In genomic region chr19:14635213-14635928, GRCm38 (mm10) we compare ENCODE assay signal across 10 mouse cellular contexts. TPM values are rescaled to one million over a fixed set of nuclear protein-coding genes. Genes with fewer than 3 reads are reported as not detected.
DNase-seq lines count a peak whose midpoint lies in the region; ATAC-seq lines count a peak whose summit lies in the region.
"Had no signal": no experiment of that assay in that cellular context is flagged by ENCODE, and none has a peak within 500 bp of the region (broad histone marks: within the 10 kb centered on the region; RNA-seq: fewer than 3 reads in every experiment).

No protein-coding gene starts in this region.

- H3K27me3 ChIP-seq in lung, embryonic 15.5 days, result no peaks in the 10 kb centered on the region
- H3K27me3 ChIP-seq in liver, embryonic 15.5 days, result no peaks in the 10 kb centered on the region
- 0 out of 2 replicates have a peak, but pooled peaks cover 2% of the 10 kb centered on the region for H3K27me3 ChIP-seq in midbrain, embryonic 13.5 days

- H3K9me3 ChIP-seq in lung, embryonic 15.5 days, result no peaks in the 10 kb centered on the region
- H3K9me3 ChIP-seq in liver, embryonic 15.5 days (replicated peaks), result no peaks in the 10 kb centered on the region
- H3K9me3 ChIP-seq in midbrain, embryonic 13.5 days, result no peaks in the 10 kb centered on the region

- H3K4me2 ChIP-seq in lung, embryonic 15.5 days, result no peak overlapping the region; the same call in 1 of the 2 replicates
- peak overlapping the region; percentile 20; the same call in 1 of the 2 replicates for H3K4me2 ChIP-seq in liver, embryonic 15.5 days
- H3K4me2 ChIP-seq in midbrain, embryonic 13.5 days (replicated peaks), result no peak overlapping the region

- intact Hi-C loops in heart, postnatal 14 days (cut with DNase I), result no loop called here

- peak; percentile 55; the same call in 1 of the 2 replicates for ATAC-seq in lung, embryonic 15.5 days (ENCODE audit: borderline replicate concordance, extremely low read depth, low FRiP score, low TSS enrichment)
- peak; percentile 89 for ATAC-seq in common myeloid progenitor, adult 5-6 weeks (replicated peaks; ENCODE audit: low read depth, poor library complexity, severe bottlenecking)
- 0 out of 2 replicates have a peak, but pooled peaks have one; percentile 31 for ATAC-seq in liver, embryonic 15.5 days (ENCODE audit: insufficient read depth)
- no peak for ATAC-seq in midbrain, embryonic 13.5 days

- peak overlapping the region; percentile 33; the same call in 1 of the 2 replicates for H3K27ac ChIP-seq in lung, embryonic 15.5 days
- H3K27ac ChIP-seq in liver, embryonic 15.5 days (replicated peaks), result 0 out of 2 replicates have a peak overlapping the region, but pooled peaks have one; percentile 38
- H3K27ac ChIP-seq in midbrain, embryonic 13.5 days, result no peak overlapping the region

- H3K36me3 ChIP-seq in lung, embryonic 15.5 days, result no peaks in the 10 kb centered on the region
- H3K36me3 ChIP-seq in liver, embryonic 15.5 days (replicated peaks), result no peaks in the 10 kb centered on the region
- no peaks in the 10 kb centered on the region for H3K36me3 ChIP-seq in midbrain, embryonic 13.5 days

- peaks cover 7% of the 10 kb centered on the region; the same call in 1 of the 2 replicates for H3K4me1 ChIP-seq in lung, embryonic 15.5 days
- peaks cover 7% of the 10 kb centered on the region; the same call in 1 of the 2 replicates for H3K4me1 ChIP-seq in liver, embryonic 15.5 days (replicated peaks)
- H3K4me1 ChIP-seq in midbrain, embryonic 13.5 days (replicated peaks), result 0 out of 2 replicates have a peak, but pooled peaks cover 9% of the 10 kb centered on the region

- DNase-seq in lung, postnatal 14 days, result no peak
- peak; percentile 5 to 9 for DNase-seq in heart, postnatal 14 days
- no peak for DNase-seq in cerebellum, postnatal 36 days
- no peak for DNase-seq in urinary bladder, postnatal 25 days (ENCODE audit: low spot score)
- DNase-seq: adrenal gland, postnatal 10 days had no signal

- no peak overlapping the region for H3K9ac ChIP-seq in lung, embryonic 15.5 days
- no peak overlapping the region for H3K9ac ChIP-seq in liver, embryonic 15.5 days
- H3K9ac ChIP-seq in midbrain, embryonic 13.5 days (replicated peaks), result no peak overlapping the region

- H3K4me3 ChIP-seq in lung, embryonic 15.5 days, result no peak overlapping the region
- H3K4me3 ChIP-seq in liver, embryonic 15.5 days (replicated peaks), result no peak overlapping the region
- H3K4me3 ChIP-seq in midbrain, embryonic 13.5 days (replicated peaks), result no peak overlapping the region
- H3K4me3 ChIP-seq: myocyte had no signal

- WGBS in lung, embryonic 15.5 days, result 36% methylated on average over 10 of the region's 10 CpGs
- 18% methylated on average over 10 of the region's 10 CpGs for WGBS in liver, embryonic 15.5 days (ENCODE audit: insufficient replicate concordance)
- 68% methylated on average over 10 of the region's 10 CpGs for WGBS in midbrain, embryonic 13.5 days

RNA-seq across cellular contexts. Expression of gene Tle4, which starts 37.5 kb away (rescaled TPM):
- polyA plus RNA-seq in lung, embryonic 15.5 days (2015; fragmentation: Nextera tagmentation; extraction: Ambion mirVana), result 13.5 and 14.3 TPM in 2 replicates
- total RNA-seq in common myeloid progenitor, adult 5-6 weeks (2017), result 16.2 and 20.5 TPM in 2 replicates
- 10 to 100 TPM in 1 of 2 experiments, 1 to 10 TPM in 1; 9.8 to 11.8 TPM for total RNA-seq in heart, postnatal 14 days (2021)
- 4.6 TPM in 2 replicates for polyA plus RNA-seq in liver, embryonic 15.5 days (2015; fragmentation: Nextera tagmentation; extraction: Ambion mirVana)
- polyA plus RNA-seq in midbrain, embryonic 13.5 days (2015; fragmentation: Nextera tagmentation; extraction: Ambion mirVana), result 35.4 and 36.1 TPM in 2 replicates

Comparison
In these comparisons a context has a peak if more than half of its experiments do, and no peak if none do; other contexts are left out.
1. DNase-seq: peak in heart, postnatal 14 days (2 of 2); none in lung, postnatal 14 days (single experiment), cerebellum, postnatal 36 days (0 of 2) and urinary bladder, postnatal 25 days (single experiment).